Mouse (Mus musculus): ENCODE measurements around the gene Tmem270. TPM values are rescaled to one million over a fixed set of nuclear protein-coding genes. Genes with fewer than 3 reads are reported as not detected.

The Tmem270 gene
- total RNA-seq, 2 experiments from 2014 or later: not detected

Other genes with a start within 250 kb of the Tmem270 start
- 10 to 100 TPM; 10.0 to 11.4 TPM for gene Limk1, start 218.1 kb downstream of the Tmem270 start, total RNA-seq (2021)
- gene Eln, start 159.4 kb downstream of the Tmem270 start, total RNA-seq (2021): 100 to 1,000 TPM; 610 to 981 TPM
- gene Cldn13, start 8.8 kb upstream of the Tmem270 start, total RNA-seq (2021): not detected
- gene Mettl27, start 25.6 kb upstream of the Tmem270 start, total RNA-seq (2021): 1 to 10 TPM; 7.0 to 7.4 TPM
- gene Cldn4, start 40.2 kb upstream of the Tmem270 start, total RNA-seq (2021): under 1 TPM in 1 of 2 experiments, not detected in 1; 0.14 TPM
- under 1 TPM; 0.27 to 0.41 TPM for gene Cldn3, start 79.5 kb upstream of the Tmem270 start, total RNA-seq (2021)
- 10 to 100 TPM; 58.2 to 64.1 TPM for gene Abhd11, start 102.4 kb upstream of the Tmem270 start, total RNA-seq (2021)
- gene Stx1a, start 116.7 kb upstream of the Tmem270 start, total RNA-seq (2021): 1 to 10 TPM; 3.3 to 3.9 TPM
- 10 to 100 TPM; 24.9 to 27.0 TPM for gene Dnajc30, start 157.5 kb upstream of the Tmem270 start, total RNA-seq (2021)
- gene Bud23, start 158.2 kb upstream of the Tmem270 start, total RNA-seq (2021): 10 to 100 TPM; 23.7 to 27.6 TPM
- 1 to 10 TPM; 1.8 to 1.9 TPM for gene Vps37d, start 171.5 kb upstream of the Tmem270 start, total RNA-seq (2021)
- gene Mlxipl, start 183.2 kb upstream of the Tmem270 start, total RNA-seq (2021): 10 to 100 TPM; 12.2 to 15.9 TPM
- gene Tbl2, start 242.9 kb upstream of the Tmem270 start, total RNA-seq (2021): 10 to 100 TPM; 13.0 to 15.6 TPM